Mouse (Mus musculus) spleen, adult 2 months (tissue): ENCODE measurements around the gene Abhd8.

ENCODE experiments used
- CTCF ChIP-seq: fragments of 200-500 bp; IDR thresholded peaks from 2 replicates; pipeline ENCODE4 v1.5.1; 2011; ENCODE audit warnings: mild to moderate bottlenecking, inconsistent platforms; ENCODE audit not compliant: insufficient read depth, insufficient read length, insufficient replicate concordance; ENCODE audit errors: extremely low read depth
- POLR2A ChIP-seq: fragments of 200-500 bp; IDR thresholded peaks from 2 replicates; pipeline ENCODE4 v1.6.1; 2011; ENCODE audit warnings: low read depth, low read length, inconsistent platforms

DNA sequence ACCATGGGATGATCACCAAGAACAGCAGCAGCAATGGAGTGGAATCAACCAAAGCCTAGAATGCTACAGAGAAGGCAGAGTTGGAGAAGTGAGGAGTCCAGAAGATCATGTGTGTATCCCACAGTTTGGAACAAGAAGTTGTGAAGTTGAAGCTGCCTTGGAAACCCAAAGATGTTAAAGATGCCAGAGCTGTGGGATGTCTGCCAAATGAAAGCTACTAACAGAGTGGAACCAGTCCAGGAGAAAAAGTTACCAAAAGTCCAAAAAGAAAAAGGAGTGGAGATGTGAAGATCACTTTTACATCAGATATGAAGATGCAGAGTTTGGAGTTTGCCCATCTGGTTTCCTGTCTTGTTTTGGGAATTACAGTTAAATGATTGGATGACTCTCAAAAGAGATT is 41.3 kb downstream of the Abhd8 start:
- no peak for TF ChIP-seq CTCF
- TF ChIP-seq POLR2A: no peak
